Mouse (Mus musculus) hindlimb bud, embryonic 11.5 days (tissue): ENCODE measurements around the gene Tjp2.
"Not testable (repeated sequence)": the region's sequence is repeated elsewhere in the genome, so short reads cannot be mapped to it uniquely, and the experiment has no call there.

Experiments used
- DNase-seq: peaks from one replicate; pipeline ENCODE4 v3.0.0-alpha.2; 2012; ENCODE audit warnings: low read depth, low spot score; ENCODE audit errors: extremely low spot score

Gene Tjp2

DNA sequence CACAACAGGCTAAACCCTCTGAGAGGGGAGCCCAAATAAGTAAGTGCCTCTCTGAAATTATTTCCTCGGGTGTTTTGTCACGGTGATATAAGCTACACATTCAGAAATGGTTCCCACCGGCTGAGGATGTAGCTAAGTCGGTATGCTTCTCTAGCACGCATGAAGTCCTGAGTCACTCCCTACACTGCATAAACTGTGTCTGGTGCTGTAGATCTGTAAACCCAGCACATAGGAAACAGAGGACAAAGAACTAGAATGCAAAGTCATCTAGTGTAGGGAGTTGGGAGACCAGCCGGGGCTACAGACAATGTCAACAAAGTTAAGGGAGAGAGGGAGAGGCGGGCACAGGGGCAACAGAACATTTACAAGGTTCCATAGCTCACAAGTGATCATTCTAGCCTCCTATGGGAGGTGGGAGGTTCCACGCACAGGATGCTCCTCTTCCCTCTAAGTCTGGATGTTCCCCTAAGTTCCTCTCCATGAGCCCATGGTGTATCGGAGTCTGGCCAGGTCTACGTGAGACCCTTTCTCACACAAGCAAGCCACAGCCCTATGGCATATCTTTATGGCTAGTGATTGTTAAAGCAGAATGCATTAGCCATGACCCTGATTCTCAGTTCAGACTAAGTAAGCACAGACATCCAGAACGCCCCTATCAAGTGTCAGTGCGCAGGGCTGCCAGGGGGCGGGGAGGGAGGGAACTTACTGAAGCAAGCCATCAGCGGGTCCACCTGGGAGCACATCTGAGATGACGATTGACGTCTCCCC lies 90.5 kb downstream of the Tjp2 start:
- DNase-seq, result no peak

DNA sequence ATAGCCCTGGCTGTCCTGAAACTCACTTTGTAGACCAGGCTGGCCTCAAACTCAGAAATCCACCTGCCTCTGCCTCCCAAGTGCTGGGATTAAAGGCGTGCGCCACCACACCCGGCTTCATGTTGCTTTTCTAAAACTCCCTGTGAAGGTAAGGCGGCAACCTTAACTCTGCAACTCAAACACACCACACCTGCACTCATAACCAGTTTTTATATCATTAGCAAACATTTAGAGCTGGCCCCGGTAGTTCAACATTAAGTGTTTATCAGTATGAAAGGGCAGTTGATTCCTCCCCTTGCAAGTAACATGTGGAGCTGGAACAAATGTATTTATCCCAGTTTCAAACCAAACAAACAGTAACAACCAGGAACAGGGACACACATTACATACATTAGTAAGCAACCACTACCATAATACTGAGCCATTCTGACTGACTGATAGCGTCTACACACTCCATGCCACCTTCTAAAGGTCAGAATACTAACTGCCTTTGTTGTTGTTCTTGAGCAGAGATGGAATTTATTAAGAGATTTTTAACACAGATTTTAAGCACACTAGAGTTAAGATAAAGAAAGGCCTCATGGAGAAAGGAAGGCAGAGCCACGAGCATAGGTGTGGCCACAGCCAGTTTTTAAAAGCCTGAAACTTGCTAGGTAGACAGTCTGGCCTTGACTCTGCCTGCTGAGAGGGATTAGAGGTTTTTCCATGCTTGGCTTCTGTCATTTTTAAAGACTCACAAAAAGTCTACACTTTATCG lies 101.1 kb downstream of the Tjp2 start:
- no peak for DNase-seq

DNA sequence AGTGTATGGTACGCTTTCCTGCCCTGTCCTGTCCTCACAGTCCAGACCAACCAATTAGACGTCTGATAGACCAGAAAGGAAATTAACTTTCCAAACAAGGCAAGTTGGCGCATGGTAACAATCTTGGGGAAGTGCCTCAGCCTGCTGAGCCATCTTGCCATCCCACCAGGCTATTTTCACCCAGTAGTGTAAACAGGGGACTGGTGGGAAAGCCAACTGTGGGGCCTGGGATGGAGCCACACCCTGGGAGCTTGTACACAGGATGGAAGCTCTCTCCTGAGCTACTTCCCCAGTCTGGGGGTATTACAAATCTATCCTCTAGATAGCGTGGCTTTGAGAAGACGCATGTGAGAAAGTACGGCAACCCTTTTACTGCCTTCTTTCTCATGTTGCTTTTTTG lies 101.7 kb downstream of the Tjp2 start:
- DNase-seq, result no peak

DNA sequence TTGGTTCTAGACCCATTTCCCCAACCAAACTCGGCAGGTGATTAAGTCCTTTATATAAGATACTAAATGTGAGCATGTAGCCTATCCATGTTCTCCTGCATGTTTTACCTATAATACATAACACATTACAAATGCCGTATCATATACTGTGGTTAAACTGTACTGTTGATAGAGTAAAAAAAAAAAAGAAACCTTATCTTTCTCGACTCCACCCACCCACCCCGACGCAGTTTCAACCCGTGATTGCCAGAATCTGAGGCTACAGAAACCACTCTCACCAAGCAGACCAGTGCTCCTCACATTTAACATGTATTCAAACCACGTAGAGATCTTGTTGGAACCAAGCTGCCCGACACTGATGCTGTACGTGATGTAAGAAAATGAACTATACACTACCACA lies 102.2 kb downstream of the Tjp2 start:
- DNase-seq, result no peak

DNA sequence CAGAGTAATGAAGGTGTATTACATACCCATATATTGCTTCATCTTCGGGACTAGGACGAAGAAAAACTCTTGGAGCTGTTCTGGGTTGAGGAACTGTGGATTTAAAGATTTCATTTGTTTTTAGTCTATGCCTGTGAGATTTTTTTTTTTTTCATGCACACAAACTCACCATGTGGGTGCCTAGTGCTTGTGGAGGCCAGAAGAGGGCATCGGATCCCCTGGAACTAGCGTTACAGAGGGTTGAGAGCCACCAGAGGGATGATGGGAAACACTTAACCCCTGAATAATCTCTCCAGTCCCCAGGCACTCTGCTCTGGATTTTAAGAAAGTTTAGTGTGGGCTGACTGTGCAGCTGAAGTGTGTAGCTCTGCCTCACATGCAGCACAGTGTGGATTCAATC lies 104.0 kb downstream of the Tjp2 start:
- no peak for DNase-seq

DNA sequence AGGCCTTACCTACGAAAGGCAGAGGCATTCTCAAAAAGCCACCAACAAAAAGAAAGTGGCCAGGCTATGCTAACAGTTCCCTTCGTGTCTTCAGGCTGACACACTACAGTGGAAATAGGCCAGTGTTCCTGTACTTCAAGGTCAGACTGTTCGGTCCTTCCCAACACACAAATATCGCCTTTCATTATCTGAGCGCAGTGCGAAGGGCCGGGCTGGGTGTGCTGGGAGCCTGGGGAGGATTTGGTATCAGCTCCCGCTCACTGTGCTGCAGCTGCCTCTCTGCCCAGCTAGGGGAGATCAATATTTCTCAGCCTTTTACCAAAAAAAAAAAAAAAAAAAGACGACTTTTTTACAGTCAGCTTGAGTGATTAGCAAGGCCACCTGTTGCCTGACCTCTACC lies 106.1 kb downstream of the Tjp2 start:
- DNase-seq, result no peak

DNA sequence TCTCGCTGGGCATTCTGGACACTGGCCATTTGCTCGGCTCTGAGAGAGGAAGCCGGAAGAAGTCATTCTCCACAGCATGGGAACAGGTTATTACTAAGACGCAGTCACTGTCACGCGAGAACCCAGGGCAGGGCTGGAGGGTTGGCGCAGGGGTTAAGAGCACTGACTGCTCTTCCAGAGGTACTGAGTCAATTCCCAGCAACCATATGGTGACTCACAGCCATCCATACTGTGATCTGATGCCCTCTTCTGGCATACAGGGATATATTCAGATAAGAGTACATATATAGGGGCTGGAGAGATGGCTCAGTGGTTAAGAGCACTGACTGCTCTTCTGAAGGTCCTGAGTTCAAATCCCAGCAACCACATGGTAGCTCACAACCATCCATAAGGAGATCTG lies 113.2 kb downstream of the Tjp2 start:
- no peak for DNase-seq

DNA sequence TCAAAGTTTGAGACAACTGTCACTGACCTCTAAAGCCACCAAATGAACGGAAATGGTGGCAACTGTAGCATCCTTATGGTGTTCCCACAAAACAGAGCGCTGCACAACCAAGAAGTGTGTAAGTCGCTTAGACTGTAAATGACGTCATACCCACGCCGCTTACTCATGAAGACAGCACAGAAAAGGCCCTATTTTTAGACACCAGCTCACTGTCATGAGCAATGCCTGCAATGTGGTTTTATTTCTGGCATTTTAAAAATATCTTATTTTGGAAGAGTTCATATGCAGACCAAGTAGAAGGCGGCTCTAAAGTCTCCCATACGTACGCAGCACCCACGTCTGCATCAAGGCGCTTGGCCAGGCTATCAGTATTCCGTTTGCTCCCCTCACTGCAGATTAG lies 117.1 kb downstream of the Tjp2 start:
- no peak for DNase-seq

DNA sequence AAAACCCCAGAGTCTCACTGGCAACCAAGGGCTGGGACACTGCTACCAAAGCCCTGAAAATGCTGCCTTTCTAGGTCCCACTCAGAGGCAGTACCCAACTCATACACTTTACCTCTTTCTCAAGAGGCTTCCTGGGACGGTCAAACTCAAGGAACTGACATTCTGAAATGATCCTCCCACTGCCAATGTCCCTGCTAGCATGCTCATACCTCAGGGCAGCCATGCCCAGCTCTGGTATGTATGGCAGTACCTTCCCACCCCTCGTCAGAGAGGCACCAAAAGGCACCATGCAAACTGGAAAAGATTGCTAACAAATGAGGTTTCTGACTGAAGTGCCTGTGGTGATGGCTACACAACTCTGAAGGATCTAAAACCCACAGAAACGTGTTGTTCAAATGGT lies 121.0 kb downstream of the Tjp2 start:
- DNase-seq, result no peak

DNA sequence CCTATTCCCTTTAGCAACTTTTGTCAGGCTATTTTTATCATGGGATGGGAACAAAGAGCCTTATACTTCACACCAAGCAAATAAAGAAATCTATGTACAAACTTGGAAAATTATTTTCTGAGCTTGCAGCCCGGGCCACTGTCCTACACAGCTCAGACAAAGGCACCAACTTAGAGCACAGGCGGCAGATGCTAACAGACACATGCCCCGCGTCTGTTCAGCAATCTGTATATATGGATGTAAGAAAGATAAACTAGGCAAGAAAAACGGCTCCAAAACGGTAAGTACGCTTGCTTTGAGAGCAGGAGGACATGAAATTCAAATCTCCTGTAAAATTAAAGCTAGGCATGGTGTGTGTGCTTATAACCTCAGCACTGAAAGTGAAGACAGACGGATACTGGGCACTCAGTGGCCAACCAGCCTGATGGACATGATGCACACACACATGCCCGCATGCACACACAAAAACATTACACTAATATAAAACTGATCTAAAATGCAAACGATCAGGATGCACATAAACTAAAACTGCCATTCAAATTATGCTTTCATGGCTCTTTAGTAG lies 122.2 kb downstream of the Tjp2 start:
- DNase-seq, result no peak

DNA sequence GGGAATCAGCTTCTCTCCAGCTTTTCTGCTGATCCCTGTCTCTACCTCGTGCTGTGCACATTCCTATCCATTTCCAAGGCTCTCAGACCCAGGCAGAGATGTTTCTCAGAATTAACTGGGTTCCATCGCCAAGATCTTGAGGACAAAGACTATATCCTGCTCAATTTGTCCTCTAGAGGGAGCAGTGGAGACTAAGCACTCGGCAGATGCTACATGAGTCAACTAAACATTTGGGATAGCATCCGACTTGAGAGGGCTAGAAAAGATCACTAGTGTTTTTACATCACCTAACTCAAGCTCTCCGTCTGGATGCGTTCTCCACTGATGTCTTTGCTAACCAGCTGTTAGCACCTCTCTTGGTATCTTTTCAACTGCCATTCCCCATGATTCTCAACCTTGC lies 123.6 kb downstream of the Tjp2 start:
- no peak for DNase-seq

DNA sequence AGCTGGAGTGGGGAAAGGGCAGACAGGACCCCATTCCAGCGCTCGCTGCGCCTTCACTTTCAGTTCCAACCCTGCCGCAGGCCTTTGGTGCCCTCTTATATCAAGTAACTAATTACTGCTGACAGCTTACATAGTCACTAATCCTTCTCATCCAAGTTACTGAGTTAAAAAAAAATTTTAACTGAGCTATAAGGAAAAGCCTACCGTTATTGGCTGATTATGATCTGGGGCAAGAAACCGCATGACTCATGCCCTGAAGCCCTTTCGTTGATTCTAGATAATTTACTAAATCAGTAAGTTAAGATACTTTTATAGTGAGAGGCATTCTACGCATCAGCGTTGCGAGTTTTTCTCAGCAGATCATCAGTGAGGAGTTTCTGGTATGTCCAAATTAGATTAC lies 126.1 kb downstream of the Tjp2 start:
- DNase-seq, result no peak

DNA sequence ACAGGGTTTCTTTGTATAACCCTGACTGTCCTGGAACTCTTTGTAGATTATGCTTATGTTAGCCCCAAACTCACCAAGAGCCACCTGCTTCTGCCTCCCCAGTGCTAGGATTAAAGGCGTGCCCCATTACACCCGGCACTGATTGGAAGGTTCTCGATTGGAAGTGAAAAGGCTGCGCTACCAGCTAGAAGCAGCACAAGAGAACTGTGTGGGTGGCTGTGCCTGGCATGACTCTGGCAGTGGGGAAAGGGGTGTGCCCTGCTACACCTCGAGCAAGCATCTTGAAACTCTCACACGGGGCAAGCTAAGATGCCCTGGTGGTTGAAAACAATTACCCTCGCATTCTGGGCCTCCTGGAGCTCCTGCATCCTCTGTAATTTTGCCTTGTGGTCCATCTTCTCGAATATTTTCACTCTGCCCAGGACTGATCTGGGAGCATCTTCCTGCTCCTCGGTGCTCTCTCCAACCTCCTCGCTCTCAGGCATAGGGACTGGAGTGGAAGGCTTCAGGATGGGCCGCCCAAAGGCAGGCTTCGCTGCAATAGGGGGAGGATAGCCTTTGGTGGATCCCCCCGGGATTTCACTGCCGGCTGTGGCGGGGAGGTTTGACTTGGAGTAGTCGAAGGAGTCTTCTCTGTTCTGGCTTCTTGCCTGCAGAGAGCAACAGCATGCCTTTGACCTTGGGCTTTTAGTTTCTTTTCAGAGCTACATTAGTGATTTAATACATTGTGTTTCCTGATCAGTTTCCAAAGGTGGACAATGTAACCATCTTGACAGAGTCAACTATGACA lies 127.0 kb downstream of the Tjp2 start:
- DNase-seq, result no peak

DNA sequence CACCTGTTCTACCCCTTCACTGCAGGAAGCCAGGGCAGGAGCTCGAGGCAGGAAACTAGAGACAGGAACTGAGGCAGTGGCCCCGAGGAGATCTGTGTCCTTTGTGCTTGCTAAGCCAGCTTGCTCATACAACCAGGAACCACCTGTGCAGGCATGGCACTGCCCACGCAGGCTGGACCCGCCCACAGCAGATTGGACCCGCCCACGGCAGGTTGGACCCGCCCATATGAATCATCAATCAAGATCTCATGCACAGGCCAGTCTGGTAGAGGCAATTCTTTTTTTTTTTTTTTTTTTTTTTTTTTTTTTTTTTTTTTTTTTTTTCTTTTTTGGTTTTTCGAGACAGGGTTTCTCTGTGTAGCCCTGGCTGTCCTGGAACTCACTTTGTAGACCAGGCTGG lies 132.8 kb downstream of the Tjp2 start:
- DNase-seq, result not testable (repeated sequence)

DNA sequence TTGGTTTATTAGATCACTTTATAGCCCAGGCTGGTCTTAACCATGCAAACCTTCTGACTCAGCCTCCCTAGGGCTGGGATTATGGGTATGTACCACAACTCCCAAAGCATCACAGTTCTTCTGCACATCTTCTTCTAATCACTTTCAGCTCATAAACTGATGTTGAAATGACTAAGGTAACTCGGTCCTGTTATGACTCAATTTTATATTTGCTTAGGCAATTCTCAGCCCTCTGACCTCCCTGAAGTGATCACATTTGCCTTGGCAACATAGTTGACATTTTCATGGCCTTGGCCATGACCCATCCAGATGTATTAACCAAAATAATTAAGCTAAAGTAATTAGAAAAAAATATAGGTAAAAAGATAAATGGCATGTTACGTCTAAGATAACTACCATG lies 134.5 kb downstream of the Tjp2 start:
- DNase-seq, result no peak

DNA sequence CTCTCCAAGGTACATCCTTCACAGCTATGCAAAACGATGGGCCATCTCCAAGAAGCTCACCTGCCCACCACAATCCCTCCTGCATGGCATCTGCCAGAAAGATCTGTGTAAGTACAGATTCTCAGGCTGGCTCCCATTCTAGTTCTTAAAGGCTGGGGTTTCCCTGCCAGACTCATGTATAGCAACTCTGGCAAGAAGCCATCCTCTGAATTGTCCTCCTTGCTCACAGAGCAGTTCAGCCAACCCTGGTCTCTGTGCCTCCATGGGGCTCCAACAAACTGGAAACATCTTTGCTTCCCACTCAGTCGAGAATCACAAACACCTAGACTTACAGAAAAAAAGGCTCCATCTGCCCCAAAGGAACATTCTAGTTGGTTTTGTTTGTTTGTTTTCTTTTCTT lies 139.5 kb downstream of the Tjp2 start:
- no peak for DNase-seq

DNA sequence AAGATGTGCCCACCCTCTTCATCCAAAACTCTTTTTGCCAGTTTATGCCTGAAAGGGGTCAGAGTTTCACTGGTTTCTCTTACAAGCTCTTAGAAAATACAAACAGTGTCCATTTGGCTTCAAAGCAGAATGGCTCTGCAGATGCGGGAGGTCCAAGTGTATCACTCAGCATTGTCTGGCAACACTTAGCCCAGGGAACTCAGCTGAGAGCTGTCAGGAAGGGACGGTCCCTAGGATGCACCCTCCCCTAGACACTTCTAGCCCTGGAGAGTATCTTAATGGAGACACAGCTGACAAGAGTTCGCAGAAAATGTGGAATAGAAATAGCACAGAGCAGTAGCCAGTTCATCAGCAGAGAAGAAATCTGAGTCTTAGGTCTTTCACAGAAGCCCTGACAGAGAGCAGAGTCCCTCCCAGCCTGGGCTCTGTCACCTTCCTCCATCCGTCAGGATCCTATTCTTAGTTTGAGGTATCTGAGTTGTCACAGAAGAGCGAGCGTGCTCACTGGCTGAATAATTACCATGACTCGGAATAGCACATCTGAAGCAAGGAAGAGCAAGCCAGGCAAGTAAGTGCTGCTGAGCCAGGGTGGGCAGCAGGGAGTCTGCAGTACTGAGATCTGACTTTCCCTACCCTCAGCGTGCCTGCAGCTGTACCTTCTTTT lies 144.3 kb downstream of the Tjp2 start:
- DNase-seq, result no peak

DNA sequence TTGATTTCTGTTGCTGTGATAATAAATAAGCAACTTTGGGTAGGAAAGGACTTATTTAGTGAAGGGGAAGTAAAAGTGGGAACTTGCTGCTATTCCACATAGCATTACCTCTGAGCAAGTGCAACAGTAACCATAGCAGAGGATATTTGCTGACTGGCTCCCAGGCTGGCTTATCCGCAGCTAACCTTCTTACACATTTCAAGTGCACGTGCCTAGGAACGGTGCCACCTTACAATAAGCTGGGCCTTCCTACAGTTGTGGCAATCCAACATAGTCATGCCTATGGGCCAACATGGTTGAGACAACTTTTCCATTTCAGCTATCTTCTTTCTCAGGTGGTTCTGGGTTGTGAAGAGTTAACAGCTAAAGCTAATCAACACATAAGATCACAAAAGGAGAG lies 147.2 kb downstream of the Tjp2 start:
- DNase-seq, result no peak

DNA sequence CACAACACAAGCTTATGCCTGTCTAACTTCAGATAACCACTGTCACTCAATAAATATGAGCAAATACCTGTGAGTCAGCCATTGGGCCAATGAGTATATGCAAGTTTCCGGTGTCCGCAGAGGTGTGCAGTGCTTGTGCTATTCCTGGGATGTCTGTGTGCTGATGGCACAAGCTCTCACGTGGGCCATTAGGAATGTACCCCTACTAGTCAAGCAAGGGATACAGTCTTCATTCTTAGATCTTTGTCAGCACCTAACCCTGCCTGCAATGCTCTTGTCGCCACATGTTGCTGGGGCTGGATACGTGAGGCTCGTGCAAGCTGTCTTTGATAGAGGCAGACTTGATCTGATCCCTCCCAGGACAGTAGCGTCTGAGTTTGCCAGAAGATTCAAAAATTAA lies 148.3 kb downstream of the Tjp2 start:
- no peak for DNase-seq

DNA sequence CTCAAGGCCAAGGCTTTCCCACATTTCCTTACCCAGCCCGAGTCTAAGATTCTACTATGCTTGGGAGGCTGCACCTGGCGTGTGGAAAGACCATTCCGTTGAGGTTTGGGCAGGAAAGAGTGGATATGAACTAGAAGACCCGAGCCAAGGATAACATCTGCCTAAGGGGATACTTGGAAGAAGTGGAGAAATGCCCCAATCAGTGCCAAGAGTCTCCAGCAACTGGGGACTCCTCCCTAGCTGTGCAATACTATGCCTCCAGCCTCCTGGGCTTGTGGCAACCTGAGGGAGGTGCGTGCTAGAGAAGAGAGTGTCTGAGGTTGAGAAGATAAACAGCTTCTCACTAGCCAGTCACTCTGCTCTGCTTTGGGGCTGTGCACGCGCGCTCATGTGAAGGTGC lies 148.9 kb downstream of the Tjp2 start:
- DNase-seq, result no peak

DNA sequence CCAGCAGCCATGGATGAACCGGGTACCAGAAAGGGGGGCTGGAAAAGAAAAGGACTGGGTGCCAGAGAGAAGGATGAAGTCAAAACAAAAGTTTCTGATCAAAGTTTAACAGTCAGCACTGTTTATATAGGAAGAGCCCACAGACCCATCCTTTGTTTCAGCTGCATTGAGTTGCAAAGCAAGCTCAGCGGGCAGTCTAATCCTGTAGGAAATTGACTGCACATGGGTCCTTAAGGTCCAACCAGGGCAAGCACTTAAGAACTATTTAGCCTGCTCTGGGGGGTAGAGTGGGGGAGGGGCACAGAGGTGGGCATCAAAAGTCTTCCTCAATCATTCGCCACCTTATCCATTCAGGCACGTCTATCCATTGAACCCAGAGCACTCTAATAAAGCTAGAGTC lies 151.7 kb downstream of the Tjp2 start:
- DNase-seq, result no peak
